Mouse (Mus musculus): ENCODE results near the gene Atp2b2. TPM values are rescaled to one million over a fixed set of nuclear protein-coding genes. Genes with fewer than 3 reads are reported as not detected.

Gene Atp2b2
- 1.8 TPM for polyA plus RNA-seq (2014; fragmentation: Illumina TruSeq; extraction: RNeasy Lipid Tissue Mini Kit (QIAGEN cat#74804))

DNA sequence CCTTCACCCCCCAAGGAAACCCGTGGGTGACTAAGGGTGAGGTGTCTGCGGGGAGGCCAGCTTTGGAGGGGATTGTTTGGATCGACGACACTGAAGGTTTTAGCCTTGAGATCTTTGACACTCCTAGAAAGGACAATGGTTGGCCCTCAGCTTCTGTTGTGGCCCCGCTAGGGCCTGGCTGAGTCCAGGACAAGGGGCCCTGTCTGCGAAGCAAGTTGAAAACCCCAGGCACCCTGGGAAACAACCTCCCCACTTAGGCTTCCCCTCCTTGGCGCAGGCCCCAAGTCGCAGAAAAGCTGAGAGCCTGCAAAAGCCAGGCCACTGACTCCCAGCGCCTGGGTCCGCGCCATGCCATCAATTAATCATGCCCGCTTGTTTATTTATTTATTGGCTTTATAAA is at the start of gene Atp2b2:
Gene Atp2b2, minus strand, starts transcription at position 282 of the 400 bp plus-strand sequence.

DNA sequence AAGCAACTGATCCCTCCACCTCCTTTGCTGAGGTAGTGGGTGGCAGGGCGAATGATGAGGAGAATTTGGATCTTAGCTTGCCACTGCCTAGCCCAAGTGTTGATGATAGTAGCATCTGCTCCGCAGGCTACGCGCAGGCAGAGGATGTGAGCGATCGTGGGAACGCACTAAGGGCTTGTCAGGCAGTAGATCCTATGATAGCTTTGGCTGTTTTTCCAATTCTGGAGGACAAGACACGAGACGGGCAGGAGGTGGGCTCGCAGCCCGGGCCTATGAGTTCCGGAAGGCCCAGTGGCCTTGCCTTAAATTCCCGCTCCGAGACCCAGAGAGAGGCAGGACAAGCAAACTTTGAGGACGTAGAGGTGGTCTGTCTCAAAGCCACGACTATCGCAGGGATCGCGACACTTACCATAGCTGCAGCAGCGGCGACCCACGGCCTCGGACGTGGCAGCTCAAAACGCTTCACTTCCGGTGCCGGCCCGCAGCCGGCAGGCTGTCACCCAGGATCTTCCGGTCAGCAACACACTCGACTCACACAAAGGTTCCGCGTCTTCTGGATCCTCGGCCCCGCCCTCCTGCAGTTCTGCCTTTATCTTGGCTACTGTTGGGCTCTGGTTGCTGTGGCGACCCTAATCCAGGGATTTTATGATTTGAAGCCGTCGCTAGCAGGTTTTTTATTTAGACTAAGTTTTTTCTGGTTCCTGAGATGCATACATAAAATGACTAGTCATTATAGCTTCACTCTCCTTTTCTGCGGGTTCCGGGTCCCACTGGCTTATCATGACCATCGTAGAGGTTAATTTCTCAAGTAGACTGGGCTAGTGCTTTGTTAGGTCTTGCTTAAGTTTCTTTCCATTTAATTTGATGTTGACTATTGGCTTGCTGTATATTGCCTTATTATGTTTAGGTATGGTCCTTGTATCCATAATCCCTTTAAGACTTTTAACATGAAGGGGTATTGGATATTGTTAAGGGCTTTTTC is 301.9 kb downstream of the Atp2b2 start, which contains the start of gene Sec13:
Gene Sec13, minus strand, starts transcription at position 508 of the 982 bp plus-strand sequence.

DNA sequence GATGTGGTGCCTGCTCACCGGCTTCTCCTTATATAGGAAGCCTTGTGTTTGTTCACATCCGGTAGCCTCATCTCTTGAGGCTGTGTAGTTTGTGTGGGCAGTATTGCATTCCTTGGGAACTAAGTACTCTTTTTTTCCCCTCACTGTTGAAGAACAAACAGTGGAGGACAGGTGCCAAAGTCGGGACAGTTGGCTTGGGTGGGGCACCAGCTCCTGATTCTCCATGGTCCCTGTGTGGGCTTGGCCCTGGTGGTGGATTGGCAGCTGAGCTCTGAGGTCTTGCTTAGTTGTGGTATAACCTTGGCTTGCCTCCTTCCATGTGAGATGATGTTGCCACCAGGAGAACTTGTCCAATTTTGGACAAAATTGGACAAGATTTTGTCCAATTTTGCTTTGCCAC is 322.5 kb downstream of the Atp2b2 start, which contains the start of gene Ghrl:
Gene Ghrl, minus strand, starts transcription at position 3 of the 400 bp plus-strand sequence.

DNA sequence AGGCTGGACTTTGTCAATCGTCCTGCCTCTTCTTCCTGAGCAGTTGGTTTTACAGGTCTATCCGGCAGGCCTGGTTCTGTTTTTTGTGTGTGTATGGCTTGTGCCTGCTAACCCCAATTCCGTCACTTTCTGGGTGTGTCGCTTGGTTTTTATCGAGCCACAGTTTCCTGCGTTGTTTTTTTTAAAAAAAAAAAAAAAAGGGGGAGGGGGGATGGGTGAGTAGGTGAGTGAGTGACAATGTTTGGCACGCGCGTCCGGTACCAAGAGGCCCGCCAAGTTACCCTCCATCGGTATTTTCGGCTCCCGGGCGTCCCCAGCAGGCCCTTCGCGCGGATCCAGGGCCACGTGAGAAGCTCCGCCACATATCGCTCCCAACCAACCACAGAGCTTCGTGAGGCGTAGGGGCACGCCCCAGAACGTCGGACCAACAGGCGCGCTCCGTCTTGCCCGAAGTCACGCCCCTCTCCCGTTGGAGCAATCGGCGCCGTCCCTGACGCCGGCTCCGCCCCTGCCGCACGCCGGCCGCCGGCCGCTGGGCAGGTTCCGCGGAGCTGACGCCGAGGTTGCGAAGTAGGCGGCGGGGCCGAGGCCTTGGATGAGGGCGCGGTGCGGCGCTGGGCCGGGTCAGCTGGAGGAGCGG is 345.7 kb downstream of the Atp2b2 start, which contains the start of gene Tatdn2:
Gene Tatdn2, plus strand, starts transcription at position 469 of the 640 bp plus-strand sequence.

Other genes starting within 250 kb of the Atp2b2 start
- gene Slc6a11, start 88.6 kb upstream of the Atp2b2 start, polyA plus RNA-seq (2014; fragmentation: Illumina TruSeq; extraction: RNeasy Lipid Tissue Mini Kit (QIAGEN cat#74804)), result 0.23 TPM
- gene Slc6a1, start 240.0 kb upstream of the Atp2b2 start, polyA plus RNA-seq (2014; fragmentation: Illumina TruSeq; extraction: RNeasy Lipid Tissue Mini Kit (QIAGEN cat#74804)), result not detected

All from ovary, adult 10 weeks (tissue).